Mouse (Mus musculus) spleen, adult 2 months (tissue): ENCODE data around the gene Spsb1.

Experiments
- CTCF ChIP-seq: fragments of 200-500 bp; IDR thresholded peaks from 2 replicates; pipeline ENCODE4 v1.5.1; 2011; ENCODE audit warnings: mild to moderate bottlenecking, inconsistent platforms; ENCODE audit not compliant: insufficient read depth, insufficient read length, insufficient replicate concordance; ENCODE audit errors: extremely low read depth
- POLR2A ChIP-seq: fragments of 200-500 bp; IDR thresholded peaks from 2 replicates; pipeline ENCODE4 v1.6.1; 2011; ENCODE audit warnings: low read depth, low read length, inconsistent platforms

- TF ChIP-seq CTCF (no peak), POLR2A (no peak)
Observed at GRCm38 (mm10) chr4:149947396-149947795, 7.4 kb downstream of the Spsb1 start.
